Mouse (Mus musculus) thymus, adult 2 months (tissue): ENCODE data around the gene Dock8. TPM values are rescaled to one million over a fixed set of nuclear protein-coding genes. Genes with fewer than 3 reads are reported as not detected.

Experiments
- DNase-seq: peaks from one replicate; pipeline ENCODE4 v3.0.0; 2021
- H3K27ac ChIP-seq: fragments of 200-500 bp; 2 replicates; pipeline ENCODE4 v1.5.1; 2012; ENCODE audit warnings: low read length, control low read depth; ENCODE audit not compliant: control insufficient read depth, insufficient read depth
- H3K27me3 ChIP-seq: fragments of 200-500 bp; 2 replicates; pipeline ENCODE4 v1.6.1; 2012; ENCODE audit warnings: mild to moderate bottlenecking, low read length, moderate library complexity, mixed read lengths; ENCODE audit not compliant: control insufficient read depth, insufficient read depth
- H3K36me3 ChIP-seq: fragments of 200-500 bp; 2 replicates; pipeline ENCODE4 v1.6.1; 2012; ENCODE audit warnings: mild to moderate bottlenecking, low read length, moderate library complexity; ENCODE audit not compliant: control insufficient read depth, insufficient read depth
- H3K4me1 ChIP-seq: fragments of 200-500 bp; replicated peaks from 2 replicates; pipeline ENCODE4 v1.6.1; 2012; ENCODE audit warnings: low read length; ENCODE audit not compliant: control insufficient read depth, insufficient read depth
- H3K4me3 ChIP-seq: fragments of 200-500 bp; 2 replicates; pipeline ENCODE4 v1.5.1; 2012; ENCODE audit warnings: mild to moderate bottlenecking, low read length, control low read depth, moderate library complexity; ENCODE audit not compliant: control insufficient read depth, insufficient read depth
- CTCF ChIP-seq: fragments of 200-500 bp; IDR thresholded peaks from 2 replicates; pipeline ENCODE4 v1.5.1; 2012; ENCODE audit warnings: mild to moderate bottlenecking, control low read depth, low read length, moderate library complexity, borderline replicate concordance; ENCODE audit not compliant: control insufficient read depth, poor library complexity, insufficient read depth; ENCODE audit errors: extremely low read depth
- POLR2A ChIP-seq: fragments of 200-500 bp; IDR thresholded peaks from 2 replicates; pipeline ENCODE4 v1.6.1; 2012; ENCODE audit warnings: mild to moderate bottlenecking, low read length, control low read depth, moderate library complexity; ENCODE audit not compliant: control insufficient read depth, poor library complexity, insufficient read depth; ENCODE audit errors: extremely low read depth
- WGBS: fragments of 180-500 bp; shearing (Covaris S2); methylation state at CpG from one replicate; pipeline ENCODE4 v1.1.7; 2018; 5-methylcytosine and 5-hydroxymethylcytosine counted together
- polyA plus RNA-seq: library from polyadenylated mRNA; depleted of rRNA; stranded (reverse); fragments of >200 nt; gene quantifications from 2 replicates; pipeline ENCODE4 v1.2.3, GENCODE M21; 2012

Dock8 gene
- polyA plus RNA-seq, 1 experiment: 87.3 TPM

GRCm38 (mm10) chr19:25155709-25156108, 156.4 kb downstream of the Dock8 start:
- H3K27me3 ChIP-seq: no peaks in the 10 kb centered on the region
- WGBS: 97% methylated on average over 11 of the region's 11 CpGs
- TF ChIP-seq CTCF (no peak), POLR2A (no peak)
- DNase-seq: no peak
- H3K4me1 ChIP-seq: no peaks in the 10 kb centered on the region
- H3K4me3 ChIP-seq: no peak overlapping the region
- H3K36me3 ChIP-seq: peaks cover 80% of the 10 kb centered on the region
- no peak overlapping the region for H3K27ac ChIP-seq

GRCm38 (mm10) chr19:25162270-25162669, 162.9 kb downstream of the Dock8 start:
- H3K4me3 ChIP-seq: no peak overlapping the region
- H3K36me3 ChIP-seq: peaks cover 97% of the 10 kb centered on the region
- no peaks in the 10 kb centered on the region; the same call in 1 of the 2 replicates for H3K27me3 ChIP-seq
- DNase-seq: no peak
- no peak overlapping the region for H3K27ac ChIP-seq
- 94% methylated on average over 3 of the region's 3 CpGs for WGBS
- TF ChIP-seq CTCF (no peak), POLR2A (no peak)
- H3K4me1 ChIP-seq: no peaks in the 10 kb centered on the region

GRCm38 (mm10) chr19:25163426-25163825, 164.1 kb downstream of the Dock8 start:
- no peak for TF ChIP-seq POLR2A
- no peak for TF ChIP-seq CTCF
- Histone ChIP-seq H3K27ac (no peak overlapping the region), H3K4me3 (no peak overlapping the region), H3K36me3 (peaks cover 97% of the 10 kb centered on the region), H3K4me1 (no peaks in the 10 kb centered on the region), H3K27me3 (no peaks in the 10 kb centered on the region; the same call in 1 of the 2 replicates)
- DNase-seq: no peak
- 98% methylated on average over 12 of the region's 12 CpGs for WGBS

- Histone ChIP-seq H3K27ac (no peak overlapping the region), H3K4me3 (no peak overlapping the region), H3K27me3 (no peaks in the 10 kb centered on the region; the same call in 1 of the 2 replicates), H3K4me1 (no peaks in the 10 kb centered on the region), H3K36me3 (peaks cover 97% of the 10 kb centered on the region)
- no peak for DNase-seq
- 90% methylated on average over 9 of the region's 9 CpGs for WGBS
- TF ChIP-seq POLR2A: no peak
- TF ChIP-seq CTCF: no peak
Measured at GRCm38 (mm10) chr19:25166412-25166811, 167.1 kb downstream of the Dock8 start.

- DNase-seq: no peak
- Histone ChIP-seq H3K27ac (no peak overlapping the region), H3K36me3 (peaks cover 95% of the 10 kb centered on the region), H3K4me1 (no peaks in the 10 kb centered on the region), H3K27me3 (no peaks in the 10 kb centered on the region), H3K4me3 (no peak overlapping the region)
- 94% methylated on average over 10 of the region's 10 CpGs for WGBS
- TF ChIP-seq POLR2A: no peak
- no peak for TF ChIP-seq CTCF
Measured at GRCm38 (mm10) chr19:25171395-25171794, 172.1 kb downstream of the Dock8 start.

- no peak for DNase-seq
- Histone ChIP-seq H3K4me3 (no peak overlapping the region), H3K4me1 (no peaks in the 10 kb centered on the region), H3K36me3 (peaks cover 94% of the 10 kb centered on the region), H3K27ac (no peak overlapping the region), H3K27me3 (no peaks in the 10 kb centered on the region)
- 98% methylated on average over 11 of the region's 11 CpGs for WGBS
- TF ChIP-seq POLR2A: no peak
- TF ChIP-seq CTCF: no peak
Measured at GRCm38 (mm10) chr19:25176746-25177145, 177.4 kb downstream of the Dock8 start.

- WGBS: 96% methylated on average over 6 of the region's 6 CpGs
- peaks cover 94% of the 10 kb centered on the region for H3K36me3 ChIP-seq
- no peak for DNase-seq
Measured at GRCm38 (mm10) chr19:25180024-25180423, 180.7 kb downstream of the Dock8 start.

More at GRCm38 (mm10) chr19:25180024-25180423, 180.7 kb downstream of the Dock8 start:
- H3K27me3 ChIP-seq: no peaks in the 10 kb centered on the region
- no peak for TF ChIP-seq POLR2A
- no peak for TF ChIP-seq CTCF
- no peaks in the 10 kb centered on the region for H3K4me1 ChIP-seq
- H3K4me3 ChIP-seq: no peak overlapping the region
- H3K27ac ChIP-seq: no peak overlapping the region
